Mouse (Mus musculus): ENCODE results near the gene Gimap4.

GRCm38 (mm10) chr6:48636515-48636914, 47.8 kb upstream of the Gimap4 start:
- no peak for TF ChIP-seq POLR2A (IDR thresholded peaks at IDR 0.05; ENCODE audit: extremely low read depth, insufficient read depth, low read length)
- TF ChIP-seq CTCF (IDR thresholded peaks at IDR 0.05; ENCODE audit: extremely low read depth, insufficient read depth, low read length) = no peak
